Mouse (Mus musculus) ES-E14 (cell line): ENCODE results near the gene Foxn3. TPM values are rescaled to one million over a fixed set of nuclear protein-coding genes. Genes with fewer than 3 reads are reported as not detected.

Source experiments
- DNase-seq: peaks from one replicate; pipeline ENCODE4 v3.0.0-alpha.2; 2013; ENCODE audit warnings: low read depth, low spot score
- H3K27ac ChIP-seq: 2 replicates; pipeline ENCODE4 v1.5.1; 2012; ENCODE audit warnings: low read depth, mild to moderate bottlenecking, low read length, moderate library complexity, mixed read lengths; ENCODE audit not compliant: poor library complexity, insufficient read depth, severe bottlenecking
- H3K36me3 ChIP-seq: 2 replicates; pipeline ENCODE4 v1.6.1; 2012; ENCODE audit warnings: mild to moderate bottlenecking, low read length, moderate library complexity, mixed read lengths; ENCODE audit not compliant: control insufficient read depth, poor library complexity, insufficient read depth, severe bottlenecking
- H3K4me1 ChIP-seq, 2 experiments: fragments of 150-350 bp in 1 of 2; sonication (generic) in 1 of 2; 2 replicates each; pipeline ENCODE4 v1.6.1; 2012; ENCODE audit warnings: low read length in 2 of 2, mild to moderate bottlenecking in 1 of 2, mixed read lengths in 1 of 2; ENCODE audit not compliant: control insufficient read depth in 2 of 2, insufficient read depth in 2 of 2, poor library complexity in 1 of 2
- H3K4me3 ChIP-seq, 2 experiments: fragments of 150-350 bp in 1 of 2; sonication (generic) in 1 of 2; 2 replicates each; pipeline ENCODE4 v1.5.1; 2012; ENCODE audit warnings: low read length in 2 of 2, low read depth in 1 of 2, mild to moderate bottlenecking in 1 of 2, mixed read lengths in 1 of 2; ENCODE audit not compliant: insufficient read depth in 1 of 2, poor library complexity in 1 of 2, severe bottlenecking in 1 of 2
- H3K9ac ChIP-seq: 2 replicates; pipeline ENCODE4 v1.6.1; 2012; ENCODE audit warnings: low read depth, mild to moderate bottlenecking, low read length, mixed read lengths; ENCODE audit not compliant: poor library complexity, insufficient read depth, severe bottlenecking
- H3K9me3 ChIP-seq: fragments of 150-350 bp; sonication (generic); 2 replicates; pipeline ENCODE4 v1.6.1; 2012; ENCODE audit warnings: low read depth, mild to moderate bottlenecking, low read length; ENCODE audit not compliant: control insufficient read depth, insufficient read depth
- CHD2 ChIP-seq: IDR thresholded peaks from 2 replicates; pipeline ENCODE4 v1.6.1; 2014; ENCODE audit warnings: mild to moderate bottlenecking, low read depth, low read length, inconsistent platforms
- HCFC1 ChIP-seq: IDR thresholded peaks from 2 replicates; pipeline ENCODE4 v1.6.1; 2012; ENCODE audit warnings: low read length, inconsistent platforms, borderline replicate concordance; ENCODE audit not compliant: insufficient read depth
- MAFK ChIP-seq: IDR thresholded peaks from 2 replicates; pipeline ENCODE4 v1.6.1; 2014; ENCODE audit warnings: mild to moderate bottlenecking, low read depth, low read length, inconsistent platforms; ENCODE audit not compliant: insufficient read depth
- ZC3H11A ChIP-seq: IDR thresholded peaks from 2 replicates; pipeline ENCODE4 v1.6.1; 2012; ENCODE audit warnings: low read depth, mild to moderate bottlenecking, inconsistent platforms, low read length, borderline replicate concordance
- ZNF384 ChIP-seq: IDR thresholded peaks from 2 replicates; pipeline ENCODE4 v1.6.1; 2012; ENCODE audit warnings: low read depth, low read length, inconsistent platforms
- in situ Hi-C, 2 experiments: fragments of 600-800 bp; cut with MboI; formaldehyde crosslinking; loops; one replicate each; pipeline ENCODE4 v1.15.1; 2025; ENCODE audit warnings: low sequenced_read_pairs in 2 of 2, inconsistent platforms in 1 of 2; ENCODE audit not compliant: unreplicated experiment in 2 of 2
- total RNA-seq: library from RNA; depleted of rRNA; stranded (reverse); fragments of 300-350 nt; gene quantifications from 2 replicates; pipeline ENCODE4 v1.2.3, GENCODE M21; 2012

Gene Foxn3
- total RNA-seq, 1 experiment = 34.6 TPM

GRCm38 (mm10) chr12:99284419-99285069 lies 278.8 kb downstream of the Foxn3 start:
- TF ChIP-seq MAFK (no peak), CHD2 (no peak), ZC3H11A (no peak), ZNF384 (no peak), HCFC1 (no peak)
- peaks cover 2% of the 10 kb centered on the region; the same call in 1 of the 2 replicates for H3K36me3 ChIP-seq
- no peak for DNase-seq
- H3K9ac ChIP-seq = no peak overlapping the region
- no peaks in the 10 kb centered on the region for H3K9me3 ChIP-seq
- in situ Hi-C loops = no loop called here
- peaks cover 0 to 12% of the 10 kb centered on the region in 2 experiments; a peak in 1 of 4 replicates for H3K4me1 ChIP-seq
- no peak overlapping the region for H3K4me3 ChIP-seq
- H3K27ac ChIP-seq = no peak overlapping the region

GRCm38 (mm10) chr12:99280826-99281225 lies 282.6 kb downstream of the Foxn3 start:
- Histone ChIP-seq H3K4me3 (no peak overlapping the region), H3K9me3 (no peaks in the 10 kb centered on the region), H3K4me1 (peaks cover 0 to 6% of the 10 kb centered on the region in 2 experiments; a peak in 1 of 4 replicates), H3K36me3 (no peaks in the 10 kb centered on the region; the same call in 1 of the 2 replicates), H3K9ac (no peak overlapping the region), H3K27ac (no peak overlapping the region)
- no peak for DNase-seq
- TF ChIP-seq CHD2 (no peak), ZNF384 (no peak), ZC3H11A (no peak), HCFC1 (no peak), MAFK (no peak)
- in situ Hi-C loops = no loop called here

DNA sequence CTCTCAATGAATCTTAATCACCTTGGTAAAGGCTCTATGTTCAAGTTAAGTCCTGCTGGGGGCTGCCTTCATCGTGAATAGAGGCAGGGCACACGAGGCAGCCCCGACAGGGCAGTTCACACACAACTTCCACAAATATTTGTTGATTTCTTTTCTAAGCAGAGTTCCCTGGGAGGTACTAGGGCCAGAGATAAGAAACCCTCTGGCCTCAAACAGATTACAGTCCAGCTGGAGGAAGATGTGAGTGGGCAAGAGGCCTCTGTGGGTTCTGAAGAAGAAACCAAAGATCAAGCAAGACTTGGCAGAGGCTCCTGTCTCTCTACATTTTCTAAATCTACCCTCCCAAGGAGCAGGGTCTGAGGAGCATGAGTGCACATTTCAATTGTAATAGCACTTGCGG lies 283.1 kb downstream of the Foxn3 start:
- DNase-seq = no peak
- Histone ChIP-seq H3K36me3 (no peaks in the 10 kb centered on the region; the same call in 1 of the 2 replicates), H3K4me3 (no peak overlapping the region), H3K9ac (no peak overlapping the region), H3K27ac (no peak overlapping the region), H3K4me1 (peaks cover 0 to 2% of the 10 kb centered on the region in 2 experiments; a peak in 1 of 4 replicates), H3K9me3 (no peaks in the 10 kb centered on the region)
- in situ Hi-C loops = no loop called here
- no peak for TF ChIP-seq ZC3H11A
- TF ChIP-seq CHD2 = no peak
- TF ChIP-seq ZNF384 = no peak
- TF ChIP-seq HCFC1 = no peak
- TF ChIP-seq MAFK = no peak

- Histone ChIP-seq H3K9me3 (no peaks in the 10 kb centered on the region), H3K9ac (no peak overlapping the region), H3K27ac (no peak overlapping the region), H3K36me3 (no peaks in the 10 kb centered on the region; the same call in 1 of the 2 replicates), H3K4me1 (peaks cover 0 to 2% of the 10 kb centered on the region in 2 experiments; a peak in 1 of 4 replicates), H3K4me3 (no peak overlapping the region)
- in situ Hi-C loops = no loop called here
- DNase-seq = no peak
- no peak for TF ChIP-seq HCFC1
- TF ChIP-seq ZNF384 = no peak
- no peak for TF ChIP-seq CHD2
- no peak for TF ChIP-seq MAFK
- no peak for TF ChIP-seq ZC3H11A
Measured at GRCm38 (mm10) chr12:99279426-99279825, 284.0 kb downstream of the Foxn3 start.

GRCm38 (mm10) chr12:99274589-99274988 lies 288.8 kb downstream of the Foxn3 start:
- no peak for TF ChIP-seq ZNF384
- TF ChIP-seq CHD2 = no peak
- no peak for TF ChIP-seq ZC3H11A
- TF ChIP-seq HCFC1 = no peak
- no peak for TF ChIP-seq MAFK
- Histone ChIP-seq H3K9ac (no peak overlapping the region), H3K4me1 (no peaks in the 10 kb centered on the region), H3K27ac (no peak overlapping the region), H3K9me3 (no peaks in the 10 kb centered on the region), H3K36me3 (no peaks in the 10 kb centered on the region), H3K4me3 (no peak overlapping the region)
- in situ Hi-C loops = no loop called here
- no peak for DNase-seq
